Mouse (Mus musculus): ENCODE measurements at regions not wholly inside any gene's neighbourhood (a gene's known extent, or its start where the extent isn't known, plus 50 kb on each side); places are given as distances from the start of the nearest gene placed in this dataset.

- in situ Hi-C loops (cut with MboI; ENCODE audit: low pct_ligation_motif_present, low pct_unique_long_range_greater_than_20kb, low sequenced_read_pairs) = no loop called here
- Histone ChIP-seq H3K36me3 (replicated peaks in 1 of 2; ENCODE audit: control insufficient read depth in 1 of 2, insufficient read depth in 1 of 2, low read length in 1 of 2) (no peaks in the 10 kb centered on the region), H3K27ac (ENCODE audit: insufficient read depth, low read depth) (no peak overlapping the region), H3K27me3 (replicated peaks) (no peaks in the 10 kb centered on the region), H3K79me2 (replicated peaks; ENCODE audit: control insufficient read depth, extremely low read depth, insufficient read depth, poor library complexity, severe bottlenecking) (no peaks in the 10 kb centered on the region), H3K4me2 (ENCODE audit: insufficient read depth, low read depth, poor library complexity, severe bottlenecking) (no peak overlapping the region), H3K9ac (ENCODE audit: insufficient read depth, low read depth) (no peak overlapping the region), H3K4me1 (ENCODE audit: control insufficient read depth in 1 of 2, insufficient read depth in 2 of 2) (peaks cover 0 to 13% of the 10 kb centered on the region in 2 experiments; a peak in 2 of 4 replicates), H3K9me3 (replicated peaks; ENCODE audit: low read length) (no peaks in the 10 kb centered on the region), H3K4me3 (replicated peaks in 1 of 3; ENCODE audit: low read depth in 2 of 3, low read length in 2 of 3, poor library complexity in 1 of 3) (no peak overlapping the region)
- peak; percentile 14 for DNase-seq (ENCODE audit: extremely low read depth)
- TF ChIP-seq ETS1 (conservative IDR thresholded peaks at IDR 0.05; ENCODE audit: low read depth, low read length) = no peak
- no peak for TF ChIP-seq ZMIZ1 (IDR thresholded peaks at IDR 0.05; ENCODE audit: low read depth, low read length)
- no peak for TF ChIP-seq MAFK (IDR thresholded peaks at IDR 0.05; ENCODE audit: insufficient replicate concordance, low read length)
- no peak for TF ChIP-seq ZC3H11A (IDR thresholded peaks at IDR 0.05; ENCODE audit: low read depth, low read length)
- TF ChIP-seq PAX5 (IDR thresholded peaks at IDR 0.05; ENCODE audit: low read length) = no peak
- no peak for TF ChIP-seq KAT2A (IDR thresholded peaks at IDR 0.05; ENCODE audit: insufficient replicate concordance, low read length)
- TF ChIP-seq CHD2 (IDR thresholded peaks at IDR 0.05; ENCODE audit: low read length) = no peak
- no peak for TF ChIP-seq HCFC1 (IDR thresholded peaks at IDR 0.05; ENCODE audit: low read depth, low read length)
- TF ChIP-seq TBP (conservative IDR thresholded peaks at IDR 0.05; ENCODE audit: low read depth, low read length) = no peak
- TF ChIP-seq SIN3A (IDR thresholded peaks at IDR 0.05; ENCODE audit: low read length) = no peak
- no peak for TF ChIP-seq JUND (conservative IDR thresholded peaks at IDR 0.05; ENCODE audit: low read depth, low read length)
- no peak for TF ChIP-seq CTCF (conservative IDR thresholded peaks at IDR 0.05 in 1 of 2, IDR thresholded peaks at IDR 0.05 in 1 of 2; ENCODE audit: low read depth in 2 of 2, low read length in 2 of 2)
- dilution Hi-C loops (cut with MboI; ENCODE audit: extremely low pct_ligation_motif_present, extremely low pct_unique_long_range_greater_than_20kb, low sequenced_read_pairs) = no loop called here
Observed at GRCm38 (mm10) chr3:149845083-149845825, 854.9 kb upstream of the Adgrl2 start.

DNA sequence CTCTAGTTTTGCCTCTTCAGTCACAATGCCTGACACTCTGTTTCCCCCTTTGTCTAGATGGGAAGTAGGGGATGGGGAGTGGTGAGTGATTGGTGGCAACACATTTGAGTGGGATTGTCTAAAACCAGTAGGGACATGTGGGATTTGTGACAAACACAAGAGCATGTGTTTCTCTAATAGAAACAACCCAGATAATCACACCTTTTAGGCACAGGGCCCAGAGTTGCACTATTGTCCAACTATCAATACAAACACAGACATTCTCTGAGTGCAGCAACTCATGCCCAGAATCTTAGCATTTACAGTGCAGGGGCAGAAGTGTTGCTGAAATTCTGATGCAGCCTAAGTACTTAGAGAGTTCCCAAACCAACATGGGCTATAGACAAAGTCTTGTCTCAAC lies 847.6 kb upstream of the Adgrl2 start:
- dilution Hi-C loops (cut with MboI; ENCODE audit: extremely low pct_ligation_motif_present, extremely low pct_unique_long_range_greater_than_20kb, low sequenced_read_pairs) (no loop called here), in situ Hi-C loops (cut with MboI; ENCODE audit: low pct_ligation_motif_present, low pct_unique_long_range_greater_than_20kb, low sequenced_read_pairs) (no loop called here)
- Histone ChIP-seq H3K27me3 (replicated peaks) (no peaks in the 10 kb centered on the region), H3K4me2 (ENCODE audit: insufficient read depth, low read depth, poor library complexity, severe bottlenecking) (no peak overlapping the region), H3K4me3 (replicated peaks in 1 of 3; ENCODE audit: low read depth in 2 of 3, low read length in 2 of 3, poor library complexity in 1 of 3) (no peak overlapping the region), H3K27ac (ENCODE audit: insufficient read depth, low read depth) (no peak overlapping the region), H3K36me3 (replicated peaks in 1 of 2; ENCODE audit: control insufficient read depth in 1 of 2, insufficient read depth in 1 of 2, low read length in 1 of 2) (no peaks in the 10 kb centered on the region), H3K4me1 (ENCODE audit: control insufficient read depth in 1 of 2, insufficient read depth in 2 of 2) (no peaks in the 10 kb centered on the region), H3K9ac (ENCODE audit: insufficient read depth, low read depth) (no peak overlapping the region), H3K9me3 (replicated peaks; ENCODE audit: low read length) (no peaks in the 10 kb centered on the region), H3K79me2 (replicated peaks; ENCODE audit: control insufficient read depth, extremely low read depth, insufficient read depth, poor library complexity, severe bottlenecking) (no peaks in the 10 kb centered on the region)
- TF ChIP-seq USF2 (conservative IDR thresholded peaks at IDR 0.05; ENCODE audit: low read depth, low read length) = no peak
- no peak for TF ChIP-seq NRF1 (IDR thresholded peaks at IDR 0.05; ENCODE audit: low read depth, low read length)
- TF ChIP-seq IRF4 (IDR thresholded peaks at IDR 0.05; ENCODE audit: low read depth, low read length) = no peak
- TF ChIP-seq USF1 (IDR thresholded peaks at IDR 0.05; ENCODE audit: low read depth, low read length) = no peak
- no peak for TF ChIP-seq POLR2A (IDR thresholded peaks at IDR 0.05; ENCODE audit: low read depth, low read length)
- TF ChIP-seq CTCF (conservative IDR thresholded peaks at IDR 0.05 in 1 of 2, IDR thresholded peaks at IDR 0.05 in 1 of 2; ENCODE audit: low read depth in 2 of 2, low read length in 2 of 2) = no peak
- TF ChIP-seq MEF2A (IDR thresholded peaks at IDR 0.05; ENCODE audit: borderline replicate concordance, low read depth, low read length) = no peak
- no peak for TF ChIP-seq RCOR1 (conservative IDR thresholded peaks at IDR 0.05; ENCODE audit: low read depth, low read length)
- no peak for TF ChIP-seq E2F4 (IDR thresholded peaks at IDR 0.05; ENCODE audit: insufficient replicate concordance, low read depth, low read length)
- TF ChIP-seq SMC3 (IDR thresholded peaks at IDR 0.05; ENCODE audit: low read depth, low read length) = no peak
- no peak for TF ChIP-seq BHLHE40 (IDR thresholded peaks at IDR 0.05; ENCODE audit: low read depth, low read length)
- no peak for TF ChIP-seq ZNF384 (IDR thresholded peaks at IDR 0.05; ENCODE audit: low read depth, low read length)
- TF ChIP-seq TCF12 (IDR thresholded peaks at IDR 0.05; ENCODE audit: low read depth, low read length) = no peak
- TF ChIP-seq MAZ (IDR thresholded peaks at IDR 0.05; ENCODE audit: low read depth, low read length) = no peak
- TF ChIP-seq PAX5 (IDR thresholded peaks at IDR 0.05; ENCODE audit: low read length) = no peak
- TF ChIP-seq CHD2 (IDR thresholded peaks at IDR 0.05; ENCODE audit: low read length) = no peak
- no peak for TF ChIP-seq RAD21 (IDR thresholded peaks at IDR 0.05; ENCODE audit: low read depth, low read length)
- DNase-seq (ENCODE audit: extremely low read depth) = no peak
